Mouse (Mus musculus): ENCODE measurements at regions not wholly inside any gene's neighbourhood (a gene's known extent, or its start where the extent isn't known, plus 50 kb on each side); places are given as distances from the start of the nearest gene placed in this dataset.

- Histone ChIP-seq H3K27me3 (ENCODE audit: control insufficient read depth, insufficient read depth, low read length) (no peaks in the 10 kb centered on the region), H3K36me3 (ENCODE audit: control insufficient read depth, insufficient read depth, low read length) (no peaks in the 10 kb centered on the region), H3K4me1 (ENCODE audit: control insufficient read depth, insufficient read depth, insufficient read length) (no peaks in the 10 kb centered on the region), H3K27ac (ENCODE audit: insufficient read depth, low read length) (no peak overlapping the region), H3K4me3 (ENCODE audit: extremely low read depth, insufficient read depth, insufficient read length) (no peak overlapping the region)
- no peak for DNase-seq (ENCODE audit: low read depth in 1 of 2, low spot score in 2 of 2)
- TF ChIP-seq POLR2A (IDR thresholded peaks at IDR 0.05; ENCODE audit: low read depth, low read length), result no peak
- TF ChIP-seq CTCF (IDR thresholded peaks at IDR 0.05; ENCODE audit: extremely low read depth, insufficient read depth, insufficient read length, insufficient replicate concordance), result no peak
- WGBS, result 92% methylated on average over 8 of the region's 8 CpGs
Observed at GRCm38 (mm10) chr2:61377756-61378155, 200.6 kb upstream of the Tank start.

GRCm38 (mm10) chr2:61362606-61363005 is 215.8 kb upstream of the Tank start:
- Histone ChIP-seq H3K36me3 (ENCODE audit: control insufficient read depth, insufficient read depth, low read length) (no peaks in the 10 kb centered on the region), H3K4me3 (ENCODE audit: extremely low read depth, insufficient read depth, insufficient read length) (no peak overlapping the region), H3K4me1 (ENCODE audit: control insufficient read depth, insufficient read depth, insufficient read length) (no peaks in the 10 kb centered on the region), H3K27me3 (ENCODE audit: control insufficient read depth, insufficient read depth, low read length) (no peaks in the 10 kb centered on the region), H3K27ac (ENCODE audit: insufficient read depth, low read length) (no peak overlapping the region)
- no peak for TF ChIP-seq POLR2A (IDR thresholded peaks at IDR 0.05; ENCODE audit: low read depth, low read length)
- TF ChIP-seq CTCF (IDR thresholded peaks at IDR 0.05; ENCODE audit: extremely low read depth, insufficient read depth, insufficient read length, insufficient replicate concordance), result no peak
- 97% methylated on average over 4 of the region's 4 CpGs for WGBS
- DNase-seq (ENCODE audit: low read depth in 1 of 2, low spot score in 2 of 2), result no peak

GRCm38 (mm10) chr2:61361394-61361793 is 217.0 kb upstream of the Tank start:
- WGBS, result 80% methylated on average over 2 of the region's 2 CpGs
- Histone ChIP-seq H3K36me3 (ENCODE audit: control insufficient read depth, insufficient read depth, low read length) (no peaks in the 10 kb centered on the region), H3K4me3 (ENCODE audit: extremely low read depth, insufficient read depth, insufficient read length) (no peak overlapping the region), H3K27ac (ENCODE audit: insufficient read depth, low read length) (no peak overlapping the region), H3K4me1 (ENCODE audit: control insufficient read depth, insufficient read depth, insufficient read length) (no peaks in the 10 kb centered on the region), H3K27me3 (ENCODE audit: control insufficient read depth, insufficient read depth, low read length) (no peaks in the 10 kb centered on the region)
- TF ChIP-seq CTCF (IDR thresholded peaks at IDR 0.05; ENCODE audit: extremely low read depth, insufficient read depth, insufficient read length, insufficient replicate concordance) (no peak), POLR2A (IDR thresholded peaks at IDR 0.05; ENCODE audit: low read depth, low read length) (no peak)
- DNase-seq (ENCODE audit: low read depth in 1 of 2, low spot score in 2 of 2), result no peak

GRCm38 (mm10) chr2:61354104-61354503 is 224.3 kb upstream of the Tank start:
- H3K27ac ChIP-seq (ENCODE audit: insufficient read depth, low read length), result no peak overlapping the region
- no peak overlapping the region for H3K4me3 ChIP-seq (ENCODE audit: extremely low read depth, insufficient read depth, insufficient read length)
- H3K4me1 ChIP-seq (ENCODE audit: control insufficient read depth, insufficient read depth, insufficient read length), result no peaks in the 10 kb centered on the region
- DNase-seq (ENCODE audit: low read depth in 1 of 2, low spot score in 2 of 2), result no peak
- H3K36me3 ChIP-seq (ENCODE audit: control insufficient read depth, insufficient read depth, low read length), result no peaks in the 10 kb centered on the region
- WGBS, result 77% methylated on average over 8 of the region's 8 CpGs
- no peaks in the 10 kb centered on the region for H3K27me3 ChIP-seq (ENCODE audit: control insufficient read depth, insufficient read depth, low read length)
- TF ChIP-seq POLR2A (IDR thresholded peaks at IDR 0.05; ENCODE audit: low read depth, low read length), result no peak
- no peak for TF ChIP-seq CTCF (IDR thresholded peaks at IDR 0.05; ENCODE audit: extremely low read depth, insufficient read depth, insufficient read length, insufficient replicate concordance)

GRCm38 (mm10) chr2:61347451-61347850 is 230.9 kb upstream of the Tank start:
- WGBS, result 95% methylated on average over 3 of the region's 3 CpGs
- Histone ChIP-seq H3K4me1 (ENCODE audit: control insufficient read depth, insufficient read depth, insufficient read length) (no peaks in the 10 kb centered on the region), H3K27ac (ENCODE audit: insufficient read depth, low read length) (no peak overlapping the region), H3K36me3 (ENCODE audit: control insufficient read depth, insufficient read depth, low read length) (no peaks in the 10 kb centered on the region), H3K27me3 (ENCODE audit: control insufficient read depth, insufficient read depth, low read length) (no peaks in the 10 kb centered on the region), H3K4me3 (ENCODE audit: extremely low read depth, insufficient read depth, insufficient read length) (no peak overlapping the region; the same call in 1 of the 2 replicates)
- DNase-seq (ENCODE audit: low read depth in 1 of 2, low spot score in 2 of 2), result no peak
- TF ChIP-seq POLR2A (IDR thresholded peaks at IDR 0.05; ENCODE audit: low read depth, low read length) (no peak), CTCF (IDR thresholded peaks at IDR 0.05; ENCODE audit: extremely low read depth, insufficient read depth, insufficient read length, insufficient replicate concordance) (no peak)

GRCm38 (mm10) chr2:61346012-61346760 is 232.2 kb upstream of the Tank start:
- H3K4me3 ChIP-seq (ENCODE audit: extremely low read depth, insufficient read depth, insufficient read length), result no peak overlapping the region
- H3K4me1 ChIP-seq (ENCODE audit: control insufficient read depth, insufficient read depth, insufficient read length), result no peaks in the 10 kb centered on the region
- TF ChIP-seq POLR2A (IDR thresholded peaks at IDR 0.05; ENCODE audit: low read depth, low read length) (no peak), CTCF (IDR thresholded peaks at IDR 0.05; ENCODE audit: extremely low read depth, insufficient read depth, insufficient read length, insufficient replicate concordance) (no peak)
- 83% methylated on average over 8 of the region's 8 CpGs for WGBS
- H3K36me3 ChIP-seq (ENCODE audit: control insufficient read depth, insufficient read depth, low read length), result no peaks in the 10 kb centered on the region
- DNase-seq (ENCODE audit: low read depth in 1 of 2, low spot score in 2 of 2), result no peak
- H3K27me3 ChIP-seq (ENCODE audit: control insufficient read depth, insufficient read depth, low read length), result no peaks in the 10 kb centered on the region
- H3K27ac ChIP-seq (ENCODE audit: insufficient read depth, low read length), result no peak overlapping the region

- no peak overlapping the region for H3K27ac ChIP-seq (ENCODE audit: insufficient read depth, low read length)
- H3K36me3 ChIP-seq (ENCODE audit: control insufficient read depth, insufficient read depth, low read length), result no peaks in the 10 kb centered on the region
- WGBS, result 86% methylated on average over 7 of the region's 7 CpGs
- no peaks in the 10 kb centered on the region for H3K4me1 ChIP-seq (ENCODE audit: control insufficient read depth, insufficient read depth, insufficient read length)
- TF ChIP-seq CTCF (IDR thresholded peaks at IDR 0.05; ENCODE audit: extremely low read depth, insufficient read depth, insufficient read length, insufficient replicate concordance), result no peak
- TF ChIP-seq POLR2A (IDR thresholded peaks at IDR 0.05; ENCODE audit: low read depth, low read length), result no peak
- DNase-seq (ENCODE audit: low read depth in 1 of 2, low spot score in 2 of 2), result no peak
- H3K27me3 ChIP-seq (ENCODE audit: control insufficient read depth, insufficient read depth, low read length), result no peaks in the 10 kb centered on the region
- no peak overlapping the region for H3K4me3 ChIP-seq (ENCODE audit: extremely low read depth, insufficient read depth, insufficient read length)
Observed at GRCm38 (mm10) chr2:61345311-61345710, 233.1 kb upstream of the Tank start.
